Mouse (Mus musculus) gastrocnemius, postnatal 10 days (tissue): ENCODE measurements around the gene Rasd1. TPM values are rescaled to one million over a fixed set of nuclear protein-coding genes. Genes with fewer than 3 reads are reported as not detected.

Source experiments
- total RNA-seq, 2 experiments: library from RNA; stranded (reverse); gene quantifications; 2 replicates each; pipeline ENCODE4 v1.2.3; 2021

Rasd1 gene
- total RNA-seq, 2 experiments from 2014 or later = 1.5 to 3.0 TPM

Other genes with a start within 250 kb of the Rasd1 start
- gene Pld6, start 177.3 kb downstream of the Rasd1 start, total RNA-seq = under 1 TPM; 0.21 to 0.47 TPM
- gene Flcn, start 154.9 kb downstream of the Rasd1 start, total RNA-seq = 10 to 100 TPM; 25.5 to 27.0 TPM
- gene Nt5m, start 125.5 kb downstream of the Rasd1 start, total RNA-seq = 10 to 100 TPM; 15.7 to 19.2 TPM
- gene Cops3, start 125.1 kb downstream of the Rasd1 start, total RNA-seq = 10 to 100 TPM; 72.7 to 75.2 TPM
- 10 to 100 TPM; 17.1 to 18.1 TPM for gene Med9, start 16.7 kb downstream of the Rasd1 start, total RNA-seq
- gene Pemt, start 81.5 kb upstream of the Rasd1 start, total RNA-seq = 1 to 10 TPM; 3.0 to 4.0 TPM
- 10 to 100 TPM; 27.7 to 37.6 TPM for gene Rai1, start 140.1 kb upstream of the Rasd1 start, total RNA-seq